Mouse (Mus musculus) MEL (cell line): ENCODE results near the gene Kcnd2. TPM values are rescaled to one million over a fixed set of nuclear protein-coding genes. Genes with fewer than 3 reads are reported as not detected.

Source experiments
- DNase-seq: peaks from one replicate; pipeline ENCODE4 v3.0.0; 2011; ENCODE audit warnings: low read depth, low spot score
- H3K27ac ChIP-seq: 2 replicates; pipeline ENCODE4 v1.5.1; 2012; ENCODE audit warnings: low read depth, mild to moderate bottlenecking, control low read depth, low read length, moderate library complexity; ENCODE audit not compliant: control insufficient read depth
- H3K27me3 ChIP-seq, 2 experiments: fragments of 150-350 bp in 1 of 2; sonication (generic) in 1 of 2; 2 replicates each; pipeline ENCODE4 v1.6.1; 2012; ENCODE audit warnings: low read length in 2 of 2, mild to moderate bottlenecking in 2 of 2, improper control_type of control experiment in 1 of 2, moderate library complexity in 1 of 2; ENCODE audit not compliant: insufficient read depth in 2 of 2, control insufficient read depth in 1 of 2
- H3K36me3 ChIP-seq, 2 experiments: 2 replicates each; pipeline ENCODE4 v1.6.1; 2012 to 2014; ENCODE audit warnings: low read length in 2 of 2, improper control_type of control experiment in 1 of 2, inconsistent platforms in 1 of 2, mild to moderate bottlenecking in 1 of 2; ENCODE audit not compliant: insufficient read depth in 2 of 2, control insufficient read depth in 1 of 2
- H3K4me1 ChIP-seq, 2 experiments: fragments of 150-350 bp in 1 of 2; sonication (generic) in 1 of 2; 2 replicates each; pipeline ENCODE4 v1.6.1; 2012; ENCODE audit warnings: low read length in 2 of 2, improper control_type of control experiment in 1 of 2, mild to moderate bottlenecking in 1 of 2; ENCODE audit not compliant: insufficient read depth in 2 of 2, control insufficient read depth in 1 of 2
- H3K4me3 ChIP-seq, 2 experiments: fragments of 150-350 bp in 1 of 2; sonication (generic) in 1 of 2; 2 replicates each; pipeline ENCODE4 v1.5.1; 2012; ENCODE audit warnings: low read depth in 2 of 2, low read length in 2 of 2, mild to moderate bottlenecking in 2 of 2, moderate library complexity in 2 of 2, control low read depth in 1 of 2, improper control_type of control experiment in 1 of 2; ENCODE audit not compliant: control insufficient read depth in 1 of 2, insufficient read depth in 1 of 2
- H3K79me2 ChIP-seq: 2 replicates; pipeline ENCODE4 v1.6.1; 2012; ENCODE audit warnings: mild to moderate bottlenecking, low read length, moderate library complexity; ENCODE audit not compliant: control insufficient read depth, poor library complexity, insufficient read depth
- H3K9ac ChIP-seq: 2 replicates; pipeline ENCODE4 v1.6.1; 2012; ENCODE audit warnings: low read depth, mild to moderate bottlenecking, control low read depth, low read length, moderate library complexity; ENCODE audit not compliant: control insufficient read depth, poor library complexity, severe bottlenecking
- H3K9me3 ChIP-seq: fragments of 150-350 bp; sonication (generic); replicated peaks from 2 replicates; pipeline ENCODE4 v1.6.1; 2012; ENCODE audit warnings: mild to moderate bottlenecking, low read length, improper control_type of control experiment, moderate library complexity; ENCODE audit not compliant: insufficient read depth
- CHD1 ChIP-seq: IDR thresholded peaks from 2 replicates; pipeline ENCODE4 v1.6.1; 2012; ENCODE audit warnings: low read depth, mild to moderate bottlenecking, inconsistent platforms, low read length, improper control_type of control experiment
- CHD2 ChIP-seq: IDR thresholded peaks from 2 replicates; pipeline ENCODE4 v1.6.1; 2011; ENCODE audit warnings: low read length, improper control_type of control experiment
- ELF1 ChIP-seq: IDR thresholded peaks from 2 replicates; pipeline ENCODE4 v1.6.1; 2014; ENCODE audit warnings: low read depth, mild to moderate bottlenecking, inconsistent platforms, low read length, improper control_type of control experiment, moderate library complexity
- EP300 ChIP-seq, 2 experiments: IDR thresholded peaks; 2 replicates each; pipeline ENCODE4 v1.6.1; 2011; ENCODE audit warnings: improper control_type of control experiment in 2 of 2, low read length in 2 of 2, low read depth in 1 of 2, mild to moderate bottlenecking in 1 of 2
- KAT2A ChIP-seq: conservative IDR thresholded peaks from 2 replicates; pipeline ENCODE4 v1.6.1; 2012; ENCODE audit warnings: low read depth, low read length, improper control_type of control experiment, inconsistent platforms
- MAFK ChIP-seq: IDR thresholded peaks from 2 replicates; pipeline ENCODE4 v1.6.1; 2011; ENCODE audit warnings: low read depth, mild to moderate bottlenecking, low read length, improper control_type of control experiment, borderline replicate concordance
- MAX ChIP-seq: IDR thresholded peaks from 2 replicates; pipeline ENCODE4 v1.6.1; 2011; ENCODE audit warnings: low read length, improper control_type of control experiment
- MEF2A ChIP-seq: IDR thresholded peaks from 2 replicates; pipeline ENCODE4 v1.6.1; 2014; ENCODE audit warnings: low read depth, mild to moderate bottlenecking, inconsistent platforms, low read length, improper control_type of control experiment; ENCODE audit not compliant: poor library complexity, insufficient replicate concordance, severe bottlenecking; ENCODE audit errors: extremely low read depth
- MXI1 ChIP-seq: IDR thresholded peaks from 2 replicates; pipeline ENCODE4 v1.6.1; 2011; ENCODE audit warnings: mild to moderate bottlenecking, low read depth, low read length, improper control_type of control experiment
- MYC ChIP-seq: IDR thresholded peaks from 2 replicates; pipeline ENCODE4 v1.6.1; 2011; ENCODE audit warnings: low read depth, mild to moderate bottlenecking, low read length, improper control_type of control experiment, moderate library complexity
- RAD21 ChIP-seq: IDR thresholded peaks from 2 replicates; pipeline ENCODE4 v1.6.1; 2011; ENCODE audit warnings: mild to moderate bottlenecking, low read depth, low read length, improper control_type of control experiment
- RCOR1 ChIP-seq: IDR thresholded peaks from 2 replicates; pipeline ENCODE4 v1.6.1; 2012; ENCODE audit warnings: low read depth, mild to moderate bottlenecking, inconsistent platforms, low read length, improper control_type of control experiment
- SMC3 ChIP-seq: IDR thresholded peaks from 2 replicates; pipeline ENCODE4 v1.6.1; 2011; ENCODE audit warnings: low read depth, low read length, improper control_type of control experiment
- TAL1 ChIP-seq: IDR thresholded peaks from 2 replicates; pipeline ENCODE4 v1.6.1; 2012; ENCODE audit warnings: mild to moderate bottlenecking, inconsistent platforms, low read length, moderate library complexity, mixed read lengths
- TBP ChIP-seq: IDR thresholded peaks from 2 replicates; pipeline ENCODE4 v1.8.0; 2011; ENCODE audit warnings: low read depth, low read length, improper control_type of control experiment
- TCF12 ChIP-seq: IDR thresholded peaks from 2 replicates; pipeline ENCODE4 v1.6.1; 2014; ENCODE audit warnings: low read depth, mild to moderate bottlenecking, inconsistent platforms, low read length, improper control_type of control experiment, moderate library complexity
- UBTF ChIP-seq: IDR thresholded peaks from 2 replicates; pipeline ENCODE4 v1.6.1; 2012; ENCODE audit warnings: low read depth, mild to moderate bottlenecking, inconsistent platforms, low read length, improper control_type of control experiment, moderate library complexity, borderline replicate concordance; ENCODE audit not compliant: insufficient read depth
- USF1 ChIP-seq: IDR thresholded peaks from 2 replicates; pipeline ENCODE4 v1.6.1; 2014; ENCODE audit warnings: low read depth, mild to moderate bottlenecking, inconsistent platforms, low read length, improper control_type of control experiment, moderate library complexity
- USF2 ChIP-seq, 2 experiments: IDR thresholded peaks; 2 replicates each; pipeline ENCODE4 v1.6.1; 2011 to 2012; ENCODE audit warnings: improper control_type of control experiment in 2 of 2, low read length in 2 of 2, borderline replicate concordance in 1 of 2, inconsistent platforms in 1 of 2, low read depth in 1 of 2, mild to moderate bottlenecking in 1 of 2; ENCODE audit not compliant: insufficient read depth in 1 of 2
- ZC3H11A ChIP-seq: IDR thresholded peaks from 2 replicates; pipeline ENCODE4 v1.6.1; 2012; ENCODE audit warnings: low read depth, mild to moderate bottlenecking, inconsistent platforms, low read length, improper control_type of control experiment
- ZKSCAN1 ChIP-seq: IDR thresholded peaks from 2 replicates; pipeline ENCODE4 v1.6.1; 2012; ENCODE audit warnings: low read depth, mild to moderate bottlenecking, inconsistent platforms, low read length, improper control_type of control experiment, moderate library complexity
- ZMIZ1 ChIP-seq: IDR thresholded peaks from 2 replicates; pipeline ENCODE4 v1.6.1; 2012; ENCODE audit warnings: low read depth, mild to moderate bottlenecking, inconsistent platforms, low read length, improper control_type of control experiment, moderate library complexity
- polyA plus RNA-seq, 2 experiments: library from polyadenylated mRNA; stranded (reverse) in 1 of 2; unstranded in 1 of 2; fragments of >175 nt in 1 of 2; fragments of >200 nt in 1 of 2; gene quantifications; 2 replicates each; pipeline versions ENCODE4 v1.2.1 to v1.2.4; 2012; ENCODE audit warnings: low replicate concordance in 2 of 2, low read depth in 1 of 2; ENCODE audit not compliant: insufficient read length in 2 of 2, insufficient read depth in 1 of 2, missing spikeins in 1 of 2
- total RNA-seq: library from RNA; depleted of rRNA; stranded (reverse); fragments of 300-350 nt; gene quantifications from 2 replicates; pipeline ENCODE4 v1.2.3, GENCODE M21; 2012

Kcnd2 gene
- total and polyA plus RNA-seq, 3 experiments = not detected

DNA sequence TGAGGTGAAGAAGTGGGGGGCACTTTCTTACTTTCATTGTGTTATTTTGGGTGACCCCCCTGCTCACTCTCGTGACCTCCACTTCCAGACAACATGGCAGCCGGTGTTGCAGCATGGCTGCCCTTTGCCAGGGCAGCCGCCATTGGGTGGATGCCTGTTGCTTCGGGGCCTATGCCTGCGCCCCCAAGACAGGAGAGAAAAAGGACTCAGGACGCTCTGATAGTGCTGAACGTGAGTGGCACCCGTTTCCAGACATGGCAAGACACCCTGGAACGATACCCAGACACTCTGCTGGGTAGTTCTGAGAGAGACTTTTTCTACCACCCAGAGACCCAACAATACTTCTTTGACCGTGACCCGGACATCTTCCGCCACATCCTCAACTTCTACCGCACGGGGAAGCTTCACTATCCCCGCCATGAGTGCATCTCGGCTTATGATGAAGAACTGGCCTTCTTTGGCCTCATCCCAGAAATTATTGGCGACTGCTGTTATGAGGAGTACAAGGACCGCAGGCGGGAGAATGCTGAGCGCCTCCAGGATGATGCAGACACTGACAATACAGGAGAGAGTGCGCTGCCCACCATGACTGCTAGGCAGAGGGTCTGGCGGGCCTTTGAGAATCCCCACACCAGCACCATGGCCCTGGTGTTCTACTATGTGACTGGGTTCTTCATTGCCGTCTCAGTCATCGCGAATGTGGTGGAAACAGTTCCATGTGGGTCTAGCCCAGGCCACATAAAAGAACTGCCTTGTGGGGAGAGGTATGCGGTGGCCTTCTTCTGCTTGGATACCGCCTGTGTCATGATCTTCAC lies 1.1 kb downstream of the Kcnd2 start:
- Histone ChIP-seq H3K36me3 (no peaks in the 10 kb centered on the region), H3K79me2 (no peaks in the 10 kb centered on the region), H3K9ac (no peak overlapping the region), H3K27ac (no peak overlapping the region), H3K27me3 (no peaks in the 10 kb centered on the region), H3K4me3 (no peak overlapping the region), H3K4me1 (no peaks in the 10 kb centered on the region), H3K9me3 (no peaks in the 10 kb centered on the region)
- no peak for DNase-seq
- no peak for TF ChIP-seq MEF2A
- TF ChIP-seq ZMIZ1 = no peak
- TF ChIP-seq TCF12 = no peak
- TF ChIP-seq TBP = no peak
- TF ChIP-seq UBTF = no peak
- TF ChIP-seq MAX = no peak
- TF ChIP-seq EP300 (IDR thresholded peaks at IDR 0.05; ENCODE audit: low read depth in 1 of 2, low read length in 2 of 2) = no peak
- TF ChIP-seq CHD2 = no peak
- no peak for TF ChIP-seq USF2 (IDR thresholded peaks at IDR 0.05; ENCODE audit: borderline replicate concordance in 1 of 2, insufficient read depth in 1 of 2, low read depth in 1 of 2, low read length in 2 of 2)
- no peak for TF ChIP-seq SMC3
- TF ChIP-seq RCOR1 = no peak
- TF ChIP-seq USF1 = no peak
- no peak for TF ChIP-seq RAD21
- TF ChIP-seq MYC = no peak
- no peak for TF ChIP-seq ZKSCAN1
- no peak for TF ChIP-seq MXI1
- no peak for TF ChIP-seq TAL1
- TF ChIP-seq KAT2A = no peak

DNA sequence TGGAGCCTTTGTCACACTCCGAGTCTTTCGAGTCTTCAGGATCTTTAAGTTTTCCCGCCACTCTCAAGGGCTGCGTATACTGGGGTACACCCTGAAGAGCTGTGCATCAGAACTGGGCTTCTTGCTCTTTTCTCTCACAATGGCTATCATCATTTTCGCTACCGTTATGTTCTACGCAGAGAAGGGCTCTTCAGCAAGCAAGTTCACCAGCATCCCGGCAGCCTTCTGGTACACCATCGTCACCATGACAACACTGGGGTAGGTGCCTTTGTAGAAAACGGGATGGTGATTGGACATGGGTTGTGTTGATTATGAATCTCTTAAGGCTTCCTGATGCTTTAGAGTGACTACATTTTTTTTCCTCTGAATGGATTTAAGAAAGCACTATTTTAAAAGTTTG lies 1.9 kb downstream of the Kcnd2 start:
- Histone ChIP-seq H3K36me3 (no peaks in the 10 kb centered on the region), H3K27ac (no peak overlapping the region), H3K4me1 (no peaks in the 10 kb centered on the region), H3K27me3 (no peaks in the 10 kb centered on the region), H3K9me3 (no peaks in the 10 kb centered on the region), H3K4me3 (no peak overlapping the region), H3K9ac (no peak overlapping the region), H3K79me2 (no peaks in the 10 kb centered on the region)
- no peak for DNase-seq
- no peak for TF ChIP-seq MAFK
- no peak for TF ChIP-seq TBP
- TF ChIP-seq CHD1 = no peak
- TF ChIP-seq ELF1 = no peak
- TF ChIP-seq ZC3H11A = no peak
